Mouse (Mus musculus) cortical plate, adult 2 months (tissue): ENCODE measurements around the gene Lsm14b.

ENCODE experiments used
- CTCF ChIP-seq: fragments of 200-500 bp; IDR thresholded peaks from 2 replicates; pipeline ENCODE4 v1.5.1; 2011; ENCODE audit warnings: mild to moderate bottlenecking, control low read depth, low read length; ENCODE audit not compliant: insufficient read depth; ENCODE audit errors: extremely low read depth
- POLR2A ChIP-seq: fragments of 200-500 bp; IDR thresholded peaks from 2 replicates; pipeline ENCODE4 v1.6.1; 2011; ENCODE audit warnings: mild to moderate bottlenecking, low read length, control low read depth; ENCODE audit not compliant: insufficient read depth; ENCODE audit errors: extremely low read depth

GRCm38 (mm10) chr2:180006352-180007017, 18.3 kb upstream of the Lsm14b start:
- no peak for TF ChIP-seq CTCF
- no peak for TF ChIP-seq POLR2A
